Mouse (Mus musculus) heart, postnatal 0 days (tissue): ENCODE results near the gene Atxn7l3. TPM values are rescaled to one million over a fixed set of nuclear protein-coding genes. Genes with fewer than 3 reads are reported as not detected.

Source experiments
- ATAC-seq: fragments of 200-750 bp; cut with Nextera tagmentation; 2 replicates; pipeline ENCODE4 v1.8.0; 2017; ENCODE audit warnings: low read depth, moderate number of reproducible peaks, moderate library complexity; ENCODE audit not compliant: insufficient read depth
- DNase-seq: peaks from one replicate; pipeline ENCODE4 v3.0.0-alpha.2; 2016; ENCODE audit warnings: low spot score
- H3K27ac ChIP-seq: fragments of 300-500 bp; sonication (generic); 2 replicates; pipeline ENCODE4 v1.5.1; 2014; ENCODE audit warnings: low read depth, mild to moderate bottlenecking
- H3K27me3 ChIP-seq: fragments of 300-500 bp; sonication (generic); 2 replicates; pipeline ENCODE4 v1.6.1; 2014; ENCODE audit warnings: low read length, mixed read lengths; ENCODE audit not compliant: control insufficient read depth, insufficient read depth
- H3K36me3 ChIP-seq: fragments of 300-500 bp; sonication (generic); replicated peaks from 2 replicates; pipeline ENCODE4 v1.6.1; 2014; ENCODE audit warnings: low read length, mixed read lengths; ENCODE audit not compliant: control insufficient read depth, insufficient read depth
- H3K4me1 ChIP-seq: fragments of 300-500 bp; sonication (generic); 2 replicates; pipeline ENCODE4 v1.6.1; 2014; ENCODE audit warnings: antibody characterized with exemption; ENCODE audit not compliant: control insufficient read depth, insufficient read depth
- H3K4me2 ChIP-seq: fragments of 300-500 bp; sonication (generic); 2 replicates; pipeline ENCODE4 v1.6.1; 2014; ENCODE audit warnings: low read depth, mild to moderate bottlenecking, low read length, moderate library complexity
- H3K4me3 ChIP-seq: fragments of 300-500 bp; sonication (generic); 2 replicates; pipeline ENCODE4 v1.5.1; 2014; ENCODE audit warnings: low read depth, low read length
- H3K9ac ChIP-seq: fragments of 300-500 bp; sonication (generic); replicated peaks from 2 replicates; pipeline ENCODE4 v1.6.1; 2014; ENCODE audit warnings: low read depth, low read length, mixed read lengths
- H3K9me3 ChIP-seq: fragments of 300-500 bp; sonication (generic); replicated peaks from 2 replicates; pipeline ENCODE4 v1.6.1; 2016; ENCODE audit warnings: low read length; ENCODE audit not compliant: control insufficient read depth
- CTCF ChIP-seq: IDR thresholded peaks from 2 replicates; pipeline ENCODE4 v1.5.1; 2016; ENCODE audit warnings: antibody characterized with exemption, control low read depth, low read depth
- EP300 ChIP-seq: IDR thresholded peaks from 2 replicates; pipeline ENCODE4 v1.6.1; 2016; ENCODE audit warnings: antibody characterized with exemption, low read depth
- whole genome bisulfite sequencing: fragments of 180-500 bp; shearing (Covaris S2); extraction: QIAGEN DNeasy Blood & Tissue Kit; methylation state at CpG from one replicate; pipeline ENCODE4 v1.1.7; 2014; 5-methylcytosine and 5-hydroxymethylcytosine counted together
- polyA plus RNA-seq: library from polyadenylated mRNA; unstranded; fragments of >200 nt; fragmentation: Nextera tagmentation; extraction: Ambion mirVana; gene quantifications from 2 replicates; pipeline ENCODE4 v1.2.1, GENCODE M21; 2015
- total RNA-seq: library from RNA; depleted of rRNA; stranded (reverse); fragments of >200 nt; gene quantifications from 2 replicates; pipeline ENCODE4 v1.2.3, GENCODE M21; 2014; ENCODE audit warnings: low replicate concordance

The Atxn7l3 gene
- total and polyA plus RNA-seq, 2 experiments from 2014 or later: 5.4 to 36.2 TPM

- 23% methylated on average over 27 of the region's 27 CpGs for WGBS
- ATAC-seq (0 out of 2 replicates have a peak, but pooled peaks have one; percentile 1), DNase-seq (no peak)
- H3K4me1 ChIP-seq: peaks cover 11% of the 10 kb centered on the region
- H3K27ac ChIP-seq: peak overlapping the region; percentile 98
- peaks cover 14% of the 10 kb centered on the region for H3K36me3 ChIP-seq
- H3K9me3 ChIP-seq: no peaks in the 10 kb centered on the region
- TF ChIP-seq EP300 (no peak), CTCF (no peak)
- peak overlapping the region; percentile 78 for H3K4me2 ChIP-seq
- peak overlapping the region; percentile 57 for H3K9ac ChIP-seq
- no peaks in the 10 kb centered on the region for H3K27me3 ChIP-seq
- peak overlapping the region; percentile 95 for H3K4me3 ChIP-seq
These were observed 1.4 kb upstream of the Atxn7l3 start for GRCm38 (mm10) chr11:102297577-102298556.

- peak overlapping the region; percentile 95 for H3K4me3 ChIP-seq
- ATAC-seq (peak; percentile 52), DNase-seq (peak; percentile 60)
- peaks cover 34% of the 10 kb centered on the region for H3K36me3 ChIP-seq
- H3K9ac ChIP-seq: peak overlapping the region; percentile 91
- peaks cover 11% of the 10 kb centered on the region for H3K4me1 ChIP-seq
- H3K27me3 ChIP-seq: no peaks in the 10 kb centered on the region
- H3K9me3 ChIP-seq: no peaks in the 10 kb centered on the region
- 1% methylated on average over 41 of the region's 73 CpGs for WGBS
- H3K4me2 ChIP-seq: peak overlapping the region; percentile 78
- H3K27ac ChIP-seq: peak overlapping the region; percentile 98
- TF ChIP-seq CTCF: no peak
- TF ChIP-seq EP300: 0 out of 2 replicates have a peak, but pooled peaks have one; percentile 10
These were observed 596 bp downstream of the Atxn7l3 start for GRCm38 (mm10) chr11:102295598-102296471.

DNA sequence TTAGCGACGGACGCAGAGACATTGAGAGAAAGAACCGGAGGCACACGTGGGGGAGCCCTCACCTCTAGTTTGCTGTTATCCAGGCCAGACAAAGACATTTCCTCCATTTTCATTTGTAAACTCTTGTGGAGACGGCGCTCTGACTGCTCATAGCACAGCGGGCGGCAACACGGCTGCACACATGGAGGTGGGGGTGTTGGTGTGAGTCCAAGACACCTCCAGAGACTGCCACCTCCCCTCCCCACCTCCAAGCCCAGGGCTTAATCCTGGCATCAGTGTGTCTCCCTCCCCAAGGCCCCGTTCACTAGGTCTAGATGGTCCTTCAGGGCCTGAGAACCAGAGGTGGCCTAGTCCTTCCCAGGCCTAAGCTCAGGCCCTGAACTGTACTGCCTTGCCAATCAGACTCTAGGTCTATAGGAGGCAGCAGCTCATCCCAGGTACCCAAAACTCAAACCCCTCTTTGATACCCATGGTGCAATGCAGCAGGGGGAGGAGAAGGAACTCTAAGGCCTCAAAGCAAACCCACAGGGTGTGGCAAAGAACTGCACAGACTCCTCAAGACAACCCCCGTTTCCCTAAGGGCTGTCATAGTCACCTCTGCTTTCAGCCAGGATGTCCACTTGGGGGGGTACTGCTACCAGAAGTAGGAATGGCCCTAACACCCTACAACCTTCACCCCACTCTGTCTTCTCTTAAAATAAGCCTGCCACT, 1.4 kb downstream of the Atxn7l3 start:
- no peaks in the 10 kb centered on the region for H3K27me3 ChIP-seq
- ATAC-seq (no peak), DNase-seq (peak; percentile 27)
- peak overlapping the region; percentile 98 for H3K27ac ChIP-seq
- peaks cover 11% of the 10 kb centered on the region for H3K4me1 ChIP-seq
- H3K4me2 ChIP-seq: peak overlapping the region; percentile 78
- H3K9ac ChIP-seq: peak overlapping the region; percentile 91
- H3K36me3 ChIP-seq: peaks cover 42% of the 10 kb centered on the region
- H3K4me3 ChIP-seq: peak overlapping the region; percentile 95
- 62% methylated on average over 12 of the region's 12 CpGs for WGBS
- TF ChIP-seq CTCF (no peak; the same call in 1 of the 2 replicates), EP300 (no peak)
- H3K9me3 ChIP-seq: no peaks in the 10 kb centered on the region

DNA sequence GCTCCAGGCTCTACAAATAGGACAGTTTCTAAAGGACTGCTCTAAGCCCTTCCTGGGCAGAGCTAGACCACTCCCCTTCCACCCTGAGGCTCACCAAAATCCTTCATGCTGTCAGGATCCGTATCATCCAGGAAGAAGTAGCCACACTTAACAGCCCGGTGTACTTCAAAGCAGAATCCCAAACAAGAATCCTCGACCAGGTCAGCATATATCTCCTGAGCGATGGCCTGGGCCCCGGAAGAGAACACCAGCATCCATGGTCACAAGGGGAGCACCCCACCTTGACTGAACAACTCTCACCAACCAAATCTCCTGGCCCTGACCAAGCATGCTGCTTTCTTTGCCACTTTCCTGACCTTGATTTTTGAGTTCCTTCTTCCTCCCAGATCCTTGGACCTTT, 2.0 kb downstream of the Atxn7l3 start:
- DNase-seq (no peak), ATAC-seq (no peak)
- peaks cover 11% of the 10 kb centered on the region for H3K4me1 ChIP-seq
- 71% methylated on average over 5 of the region's 5 CpGs for WGBS
- H3K4me3 ChIP-seq: no peak overlapping the region
- peak overlapping the region; percentile 98; the same call in 1 of the 2 replicates for H3K27ac ChIP-seq
- H3K27me3 ChIP-seq: no peaks in the 10 kb centered on the region
- H3K9ac ChIP-seq: 0 out of 2 replicates have a peak overlapping the region, but pooled peaks have one; percentile 9
- TF ChIP-seq EP300: no peak
- peaks cover 45% of the 10 kb centered on the region for H3K36me3 ChIP-seq
- H3K9me3 ChIP-seq: no peaks in the 10 kb centered on the region
- no peak overlapping the region for H3K4me2 ChIP-seq

- TF ChIP-seq EP300 (no peak), CTCF (no peak)
- H3K4me1 ChIP-seq: peaks cover 11% of the 10 kb centered on the region
These were observed 2.5 kb downstream of the Atxn7l3 start for GRCm38 (mm10) chr11:102293971-102294370.

More at GRCm38 (mm10) chr11:102293971-102294370, 2.5 kb downstream of the Atxn7l3 start:
- H3K9ac ChIP-seq: peak overlapping the region; percentile 9; the same call in 1 of the 2 replicates
- H3K9me3 ChIP-seq: no peaks in the 10 kb centered on the region
- no peak for DNase-seq
- no peak overlapping the region for H3K4me2 ChIP-seq
- peaks cover 45% of the 10 kb centered on the region for H3K36me3 ChIP-seq
- no peak overlapping the region for H3K4me3 ChIP-seq
- ATAC-seq: no peak
- no peak overlapping the region for H3K27ac ChIP-seq
- H3K27me3 ChIP-seq: no peaks in the 10 kb centered on the region
- 91% methylated on average over 13 of the region's 13 CpGs for WGBS
